Mouse (Mus musculus) hindbrain, embryonic 16.5 days (tissue): Measurements from ENCODE around the gene Rnh1. TPM values are rescaled to one million over a fixed set of nuclear protein-coding genes. Genes with fewer than 3 reads are reported as not detected.

ENCODE experiments used
- ATAC-seq: fragments of 200-750 bp; cut with Nextera tagmentation; 2 replicates; pipeline ENCODE4 v1.8.0; 2017; ENCODE audit warnings: moderate TSS enrichment, moderate library complexity
- H3K27ac ChIP-seq: fragments of 300-500 bp; sonication (generic); 2 replicates; pipeline ENCODE4 v1.5.1; 2014; ENCODE audit warnings: low read depth, mild to moderate bottlenecking, control low read depth, low read length, moderate library complexity
- H3K27me3 ChIP-seq: fragments of 300-500 bp; sonication (generic); replicated peaks from 2 replicates; pipeline ENCODE4 v1.6.1; 2014; ENCODE audit warnings: low read length; ENCODE audit not compliant: control insufficient read depth, insufficient read depth
- H3K36me3 ChIP-seq: fragments of 300-500 bp; sonication (generic); 2 replicates; pipeline ENCODE4 v1.6.1; 2014; ENCODE audit warnings: mild to moderate bottlenecking, low read length, moderate library complexity, mixed read lengths; ENCODE audit not compliant: control insufficient read depth, insufficient read depth
- H3K4me1 ChIP-seq: fragments of 300-500 bp; sonication (generic); 2 replicates; pipeline ENCODE4 v1.6.1; 2014; ENCODE audit warnings: low read depth, low read length; ENCODE audit not compliant: control insufficient read depth, insufficient read depth
- H3K4me2 ChIP-seq: fragments of 300-500 bp; sonication (generic); 2 replicates; pipeline ENCODE4 v1.6.1; 2014; ENCODE audit warnings: mild to moderate bottlenecking, low read length, control low read depth, moderate library complexity
- H3K4me3 ChIP-seq: fragments of 300-500 bp; sonication (generic); 2 replicates; pipeline ENCODE4 v1.5.1; 2014; ENCODE audit warnings: mild to moderate bottlenecking, low read length, control low read depth, moderate library complexity
- H3K9ac ChIP-seq: fragments of 300-500 bp; sonication (generic); 2 replicates; pipeline ENCODE4 v1.6.1; 2014; ENCODE audit warnings: low read depth, mild to moderate bottlenecking, control low read depth, low read length, moderate library complexity
- H3K9me3 ChIP-seq: fragments of 300-500 bp; sonication (generic); 2 replicates; pipeline ENCODE4 v1.6.1; 2014; ENCODE audit warnings: mild to moderate bottlenecking, low read length, moderate library complexity; ENCODE audit not compliant: control insufficient read depth
- WGBS: fragments of 180-500 bp; shearing (Covaris S2); extraction: QIAGEN DNeasy Blood & Tissue Kit; methylation state at CpG from one replicate; pipeline ENCODE4 v1.1.7; 2014; 5-methylcytosine and 5-hydroxymethylcytosine counted together
- polyA plus RNA-seq: library from polyadenylated mRNA; unstranded; fragments of >200 nt; fragmentation: Nextera tagmentation; extraction: Ambion mirVana; gene quantifications from 2 replicates; pipeline ENCODE4 v1.2.1, GENCODE M21; 2015

Gene Rnh1
- 53.6 and 54.1 TPM in 2 replicates for polyA plus RNA-seq

DNA sequence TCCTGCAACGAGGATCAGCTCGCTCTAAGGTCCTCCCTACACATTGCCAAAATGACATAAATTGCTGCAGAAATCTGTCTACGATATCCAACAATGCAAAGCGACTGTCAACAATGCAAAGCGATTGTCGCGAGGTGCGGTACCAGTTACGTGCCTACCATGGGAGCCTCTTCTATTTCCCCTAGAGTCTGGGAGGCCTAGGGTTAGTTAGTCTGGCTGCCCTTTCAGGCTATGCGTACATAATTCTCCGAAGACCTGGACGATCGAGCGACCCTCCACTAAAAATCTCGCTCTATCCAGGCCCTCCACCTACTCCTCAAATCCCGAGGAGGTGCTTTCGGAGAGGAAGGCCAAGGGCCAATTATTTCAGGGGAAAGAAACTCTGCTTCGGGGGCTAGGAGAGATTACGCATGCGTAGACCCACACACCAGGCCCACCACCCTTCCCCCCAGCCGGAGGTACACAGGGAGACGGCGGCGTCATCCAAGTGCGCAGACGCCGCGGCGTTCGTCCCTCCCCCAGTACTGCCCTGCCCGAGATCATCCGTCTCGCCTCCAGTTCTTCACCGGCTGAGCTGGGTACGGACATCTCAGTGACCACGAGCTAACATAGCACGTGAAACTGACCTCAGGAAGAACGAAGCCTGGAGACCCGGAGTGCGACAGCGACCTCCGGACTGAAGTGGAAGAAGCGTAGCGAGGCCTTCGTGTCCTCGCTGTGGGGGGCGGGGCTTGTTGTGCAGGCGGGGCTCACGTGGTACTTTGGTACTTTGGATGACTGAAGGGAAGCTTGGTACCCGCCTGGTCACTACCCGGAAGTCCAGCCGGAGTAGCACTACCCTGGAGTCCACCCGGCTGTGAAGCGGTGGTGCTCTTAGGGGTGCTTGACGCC, at the start of gene Rnh1:
TSS of gene Rnh1 (minus strand) at position 742 of the 891 bp plus-strand sequence.
- whole genome bisulfite sequencing = 2% methylated on average over 51 of the region's 55 CpGs
- peak; percentile 98 for ATAC-seq
- H3K27ac ChIP-seq = peak within 1 kb of the TSS; percentile 92

DNA sequence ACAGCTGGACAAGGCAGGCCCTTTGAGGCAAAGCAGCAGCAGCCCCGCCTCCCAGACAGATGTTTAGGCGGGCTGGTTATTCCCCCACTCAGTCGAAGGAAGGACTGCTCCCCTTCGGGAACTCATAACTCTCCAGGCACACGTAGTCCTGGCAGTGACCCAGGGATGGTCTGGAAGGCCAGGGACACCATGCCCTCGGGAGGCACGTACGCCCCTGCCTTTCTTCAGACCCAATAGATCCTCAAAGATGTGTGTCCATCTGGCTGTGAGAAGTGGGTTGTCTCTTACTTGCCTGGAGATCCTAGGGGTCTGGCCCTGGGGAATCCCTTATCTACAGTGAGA, 49.4 kb upstream of the Rnh1 start:
- H3K4me1 ChIP-seq = peaks cover 10% of the 10 kb centered on the region
- H3K4me2 ChIP-seq = peak overlapping the region; percentile 82
- 4% methylated on average over 8 of the region's 8 CpGs for WGBS
- peak overlapping the region; percentile 48 for H3K4me3 ChIP-seq
- no peaks in the 10 kb centered on the region for H3K36me3 ChIP-seq
- H3K27me3 ChIP-seq = no peaks in the 10 kb centered on the region
- peak overlapping the region; percentile 75 for H3K27ac ChIP-seq
- H3K9me3 ChIP-seq = no peaks in the 10 kb centered on the region
- ATAC-seq = no peak
- peak overlapping the region; percentile 65 for H3K9ac ChIP-seq

More for the DNA sequence above, at the start of gene Rnh1:
- Histone ChIP-seq H3K4me3 (peak within 1 kb of the TSS; percentile 54), H3K27me3 (no peaks in the 10 kb centered on the region), H3K4me2 (peak within 1 kb of the TSS; percentile 75), H3K9me3 (no peaks in the 10 kb centered on the region), H3K36me3 (no peaks in the 10 kb centered on the region), H3K9ac (peak within 1 kb of the TSS; percentile 69), H3K4me1 (peaks cover 5% of the 10 kb centered on the region)

- H3K4me1 ChIP-seq = peaks cover 15% of the 10 kb centered on the region
- H3K9ac ChIP-seq = peak overlapping the region; percentile 65
- H3K4me2 ChIP-seq = peak overlapping the region; percentile 82
- peak; percentile 97 for ATAC-seq
- no peaks in the 10 kb centered on the region for H3K27me3 ChIP-seq
- H3K27ac ChIP-seq = peak overlapping the region; percentile 75
- H3K9me3 ChIP-seq = no peaks in the 10 kb centered on the region
- no peaks in the 10 kb centered on the region for H3K36me3 ChIP-seq
- 2% methylated on average over 41 of the region's 44 CpGs for WGBS
- peak overlapping the region; percentile 48 for H3K4me3 ChIP-seq
These were observed 48.8 kb upstream of the Rnh1 start for GRCm38 (mm10) chr7:141221249-141222125.

- WGBS = 74% methylated on average over 1 of the region's 1 CpGs
- Histone ChIP-seq H3K9ac (no peak overlapping the region), H3K9me3 (no peaks in the 10 kb centered on the region), H3K27me3 (no peaks in the 10 kb centered on the region), H3K36me3 (no peaks in the 10 kb centered on the region), H3K4me1 (peaks cover 19% of the 10 kb centered on the region), H3K4me3 (no peak overlapping the region), H3K27ac (no peak overlapping the region), H3K4me2 (no peak overlapping the region; the same call in 1 of the 2 replicates)
- ATAC-seq = no peak
These were observed 47.7 kb upstream of the Rnh1 start for GRCm38 (mm10) chr7:141220377-141220776.

DNA sequence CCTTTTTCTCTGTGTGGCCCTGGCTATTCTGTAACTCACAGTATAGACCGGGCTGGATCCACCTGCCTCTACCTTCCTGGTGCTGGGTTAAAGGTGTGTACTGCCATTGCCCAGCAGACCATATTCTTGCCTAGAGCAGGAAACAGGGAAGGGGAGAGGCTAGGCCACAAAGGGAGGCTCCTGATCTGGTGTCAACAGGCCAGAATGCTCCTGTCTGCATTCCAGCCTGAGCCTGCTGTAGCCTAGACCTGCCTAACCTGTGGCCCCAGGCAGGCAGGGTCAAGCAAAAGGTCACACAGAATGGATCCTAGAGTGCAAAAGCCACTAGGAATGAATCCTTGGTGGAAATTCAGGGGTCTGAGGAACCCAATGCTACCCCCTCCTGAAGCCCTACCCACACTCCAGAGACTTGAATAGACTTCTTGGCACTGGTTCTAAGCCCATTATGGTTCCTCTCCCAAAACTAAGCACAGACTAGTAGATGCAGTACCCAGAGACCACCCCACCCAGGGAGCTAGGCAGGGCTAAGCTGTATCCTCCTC, 47.0 kb upstream of the Rnh1 start:
- Histone ChIP-seq H3K36me3 (no peaks in the 10 kb centered on the region), H3K9ac (no peak overlapping the region), H3K4me1 (peaks cover 24% of the 10 kb centered on the region), H3K9me3 (no peaks in the 10 kb centered on the region), H3K4me2 (no peak overlapping the region), H3K27me3 (no peaks in the 10 kb centered on the region), H3K27ac (no peak overlapping the region), H3K4me3 (no peak overlapping the region)
- ATAC-seq = no peak
- 92% methylated on average over 1 of the region's 1 CpGs for WGBS

DNA sequence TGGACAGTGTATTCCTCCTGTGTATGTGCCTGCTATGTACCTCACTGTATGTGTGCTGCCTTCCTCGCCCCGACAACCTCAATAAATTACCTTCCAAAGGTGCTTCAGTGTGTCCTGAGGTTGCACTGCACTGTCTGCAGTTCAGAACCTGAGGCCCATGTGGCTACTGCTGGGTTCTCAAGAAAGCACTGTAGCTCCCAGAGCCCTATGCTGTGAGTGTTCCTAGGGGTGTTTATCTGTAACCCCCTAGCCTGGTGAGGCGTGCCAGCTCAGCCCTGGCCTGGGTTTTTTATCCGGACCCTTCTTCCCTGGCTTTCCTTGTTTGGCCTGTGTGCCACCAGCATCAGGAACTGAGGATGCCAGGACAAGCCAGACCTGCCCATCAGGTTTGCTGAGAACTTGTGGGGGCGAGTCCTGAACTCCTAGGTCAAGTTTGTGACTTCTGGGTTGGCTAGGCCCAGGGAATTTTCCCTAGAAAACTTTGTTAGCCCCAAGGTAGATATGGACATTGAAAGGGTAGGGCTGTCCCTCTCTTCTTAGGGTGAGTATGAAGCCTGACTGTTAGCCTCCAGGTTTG, 46.0 kb upstream of the Rnh1 start:
- Histone ChIP-seq H3K27me3 (no peaks in the 10 kb centered on the region), H3K9ac (no peak overlapping the region), H3K36me3 (no peaks in the 10 kb centered on the region), H3K4me2 (no peak overlapping the region), H3K27ac (no peak overlapping the region), H3K4me1 (peaks cover 24% of the 10 kb centered on the region), H3K4me3 (no peak overlapping the region), H3K9me3 (no peaks in the 10 kb centered on the region)
- ATAC-seq = no peak
- 86% methylated on average over 5 of the region's 5 CpGs for WGBS

DNA sequence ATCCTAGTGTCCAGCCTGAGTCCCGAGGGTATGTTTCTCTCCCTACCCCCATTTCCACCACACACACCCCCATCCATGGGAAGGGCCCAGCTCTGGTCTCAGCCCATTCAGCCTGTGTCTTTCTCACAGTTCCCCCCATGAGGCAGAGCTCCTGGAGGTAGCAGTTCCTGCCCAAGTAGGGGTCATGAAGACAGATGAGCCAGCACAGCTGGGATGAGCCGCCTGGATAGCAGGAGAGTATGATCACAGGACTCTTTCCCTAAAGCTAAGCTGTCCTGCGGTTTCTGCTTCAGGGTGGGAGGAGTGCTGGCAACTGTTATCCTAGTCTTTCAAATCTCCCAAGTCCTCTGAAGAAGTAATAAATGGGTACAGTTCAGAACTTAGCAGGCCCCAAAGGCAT, 45.5 kb upstream of the Rnh1 start:
- ATAC-seq = no peak
- Histone ChIP-seq H3K27ac (no peak overlapping the region), H3K4me2 (no peak overlapping the region), H3K9me3 (no peaks in the 10 kb centered on the region), H3K36me3 (no peaks in the 10 kb centered on the region), H3K27me3 (no peaks in the 10 kb centered on the region), H3K9ac (no peak overlapping the region), H3K4me1 (peaks cover 24% of the 10 kb centered on the region), H3K4me3 (no peak overlapping the region)
- WGBS = 81% methylated on average over 3 of the region's 3 CpGs

- Histone ChIP-seq H3K4me3 (no peak overlapping the region), H3K4me1 (peaks cover 20% of the 10 kb centered on the region), H3K36me3 (no peaks in the 10 kb centered on the region), H3K4me2 (no peak overlapping the region), H3K27ac (no peak overlapping the region), H3K27me3 (no peaks in the 10 kb centered on the region), H3K9ac (no peak overlapping the region), H3K9me3 (no peaks in the 10 kb centered on the region)
- ATAC-seq = no peak
- WGBS = 89% methylated on average over 17 of the region's 17 CpGs
These were observed 44.8 kb upstream of the Rnh1 start for GRCm38 (mm10) chr7:141217343-141218013.
